Mouse (Mus musculus) lung, postnatal 0 days (tissue): Measurements from ENCODE around the gene Kcng3.

Source experiments
- CTCF ChIP-seq: IDR thresholded peaks from 2 replicates; pipeline ENCODE4 v1.5.1; 2016; ENCODE audit warnings: antibody characterized with exemption, mild to moderate bottlenecking
- EP300 ChIP-seq: IDR thresholded peaks from 2 replicates; pipeline ENCODE4 v1.6.1; 2016; ENCODE audit warnings: antibody characterized with exemption, mild to moderate bottlenecking, control low read depth

DNA sequence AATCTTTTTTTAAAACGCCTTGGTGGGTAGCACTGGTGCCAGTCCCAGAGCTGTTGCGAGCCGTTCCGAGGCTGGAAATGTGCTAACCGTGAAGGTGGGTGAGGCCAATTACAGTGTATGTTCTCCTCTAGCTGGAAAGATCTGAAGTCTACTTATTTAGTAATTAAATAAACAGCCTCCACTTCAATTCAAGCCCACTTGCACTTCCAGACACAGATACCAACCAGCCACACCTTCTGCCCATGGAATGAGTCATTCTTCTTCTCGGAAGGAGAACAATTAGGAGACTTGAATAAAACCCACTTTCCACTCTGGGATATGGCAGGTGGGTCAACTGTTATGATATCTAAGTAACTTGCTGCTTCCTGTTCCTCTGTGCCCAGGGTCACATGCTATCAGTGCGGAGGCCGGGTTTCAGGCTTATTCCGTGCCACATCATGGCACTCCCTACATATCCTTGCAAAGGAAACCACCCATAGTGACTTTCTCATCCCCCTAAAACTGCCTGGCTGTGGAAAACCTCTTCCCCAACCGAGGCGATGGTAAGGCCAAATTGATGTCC lies 54.8 kb downstream of the Kcng3 start:
- TF ChIP-seq CTCF: no peak
- TF ChIP-seq EP300: no peak
